Mouse (Mus musculus) heart, embryonic 14.5 days (tissue): ENCODE measurements around the gene Nav1. TPM values are rescaled to one million over a fixed set of nuclear protein-coding genes. Genes with fewer than 3 reads are reported as not detected.

Source experiments
- ATAC-seq: fragments of 200-750 bp; cut with Nextera tagmentation; 2 replicates; pipeline ENCODE4 v1.8.0; 2017; ENCODE audit warnings: low read depth, moderate TSS enrichment; ENCODE audit not compliant: insufficient number of reproducible peaks, insufficient read depth, low FRiP score
- H3K27ac ChIP-seq, 2 experiments: fragments of 200-500 bp in 1 of 2; fragments of 300-500 bp in 1 of 2; sonication (generic) in 1 of 2; replicated peaks in 1 of 2; 2 replicates each; pipeline ENCODE4 v1.5.1; 2012 to 2014; ENCODE audit warnings: low read depth in 2 of 2, low read length in 2 of 2, control low read depth in 1 of 2, mild to moderate bottlenecking in 1 of 2, mixed read lengths in 1 of 2; ENCODE audit not compliant: control insufficient read depth in 1 of 2, insufficient read depth in 1 of 2
- H3K27me3 ChIP-seq: fragments of 300-500 bp; sonication (generic); 2 replicates; pipeline ENCODE4 v1.6.1; 2014; ENCODE audit warnings: mild to moderate bottlenecking, low read length, control low read depth; ENCODE audit not compliant: control insufficient read depth, insufficient read depth
- H3K36me3 ChIP-seq: fragments of 300-500 bp; sonication (generic); 2 replicates; pipeline ENCODE4 v1.6.1; 2014; ENCODE audit warnings: mild to moderate bottlenecking, control low read depth, low read length, mixed read lengths; ENCODE audit not compliant: control insufficient read depth, insufficient read depth
- H3K4me1 ChIP-seq, 2 experiments: fragments of 200-500 bp in 1 of 2; fragments of 300-500 bp in 1 of 2; sonication (generic) in 1 of 2; 2 replicates each; pipeline ENCODE4 v1.6.1; 2012 to 2014; ENCODE audit warnings: low read length in 2 of 2, control low read depth in 1 of 2, mixed read lengths in 1 of 2; ENCODE audit not compliant: control insufficient read depth in 2 of 2, insufficient read depth in 2 of 2
- H3K4me2 ChIP-seq: fragments of 300-500 bp; sonication (generic); 2 replicates; pipeline ENCODE4 v1.6.1; 2014; ENCODE audit warnings: mild to moderate bottlenecking, low read length
- H3K4me3 ChIP-seq, 2 experiments: fragments of 200-500 bp in 1 of 2; fragments of 300-500 bp in 1 of 2; sonication (generic) in 1 of 2; 2 replicates each; pipeline ENCODE4 v1.5.1; 2012 to 2014; ENCODE audit warnings: low read length in 2 of 2, mild to moderate bottlenecking in 2 of 2, control low read depth in 1 of 2, low read depth in 1 of 2, moderate library complexity in 1 of 2; ENCODE audit not compliant: control insufficient read depth in 1 of 2, insufficient read depth in 1 of 2
- H3K9ac ChIP-seq: fragments of 300-500 bp; sonication (generic); 2 replicates; pipeline ENCODE4 v1.6.1; 2014; ENCODE audit warnings: mild to moderate bottlenecking, low read length
- H3K9me3 ChIP-seq: fragments of 300-500 bp; sonication (generic); 2 replicates; pipeline ENCODE4 v1.6.1; 2016; ENCODE audit warnings: low read length, control low read depth; ENCODE audit not compliant: control insufficient read depth
- WGBS: fragments of 180-500 bp; shearing (Covaris S2); extraction: QIAGEN DNeasy Blood & Tissue Kit; methylation state at CpG from one replicate; pipeline ENCODE4 v1.1.7; 2014; 5-methylcytosine and 5-hydroxymethylcytosine counted together
- polyA plus RNA-seq: library from polyadenylated mRNA; unstranded; fragments of >200 nt; fragmentation: Nextera tagmentation; extraction: Ambion mirVana; gene quantifications from 2 replicates; pipeline ENCODE4 v1.2.1, GENCODE M21; 2014

Nav1 gene
- polyA plus RNA-seq, 1 experiment from 2014 or later: 28.0 TPM

- 49% methylated on average over 3 of the region's 3 CpGs for WGBS
- no peak for ATAC-seq
- Histone ChIP-seq H3K27ac (0 out of 4 replicates have a peak overlapping the region, but pooled peaks of 1 of the 2 experiments have one; percentile 6), H3K9me3 (no peaks in the 10 kb centered on the region), H3K9ac (no peak overlapping the region), H3K4me2 (no peak overlapping the region), H3K36me3 (no peaks in the 10 kb centered on the region), H3K27me3 (no peaks in the 10 kb centered on the region), H3K4me3 (no peak overlapping the region), H3K4me1 (peaks cover 17 to 40% of the 10 kb centered on the region in 2 experiments)
Observed at GRCm38 (mm10) chr1:135588973-135589372, 18.1 kb downstream of the Nav1 start.

- H3K4me1 ChIP-seq: peaks cover 31 to 55% of the 10 kb centered on the region in 2 experiments
- H3K9me3 ChIP-seq: no peaks in the 10 kb centered on the region
- no peak overlapping the region for H3K4me3 ChIP-seq
- H3K9ac ChIP-seq: no peak overlapping the region
- H3K4me2 ChIP-seq: no peak overlapping the region
- H3K36me3 ChIP-seq: no peaks in the 10 kb centered on the region
- H3K27ac ChIP-seq: peak overlapping the region; percentile 31 to 53
- H3K27me3 ChIP-seq: no peaks in the 10 kb centered on the region
- ATAC-seq: no peak
Observed at GRCm38 (mm10) chr1:135586903-135587302, 20.2 kb downstream of the Nav1 start.

- under 1% methylated on average over 18 of the region's 19 CpGs for WGBS
- peak overlapping the region; percentile 94 for H3K4me2 ChIP-seq
- H3K27ac ChIP-seq: peak overlapping the region; percentile 66 to 86
- H3K27me3 ChIP-seq: no peaks in the 10 kb centered on the region
- H3K36me3 ChIP-seq: 0 out of 2 replicates have a peak, but pooled peaks cover 5% of the 10 kb centered on the region
- peak overlapping the region; percentile 75 for H3K9ac ChIP-seq
- H3K4me3 ChIP-seq: peak overlapping the region; percentile 50 to 65
- peak; percentile 72 for ATAC-seq
- H3K9me3 ChIP-seq: no peaks in the 10 kb centered on the region
- peaks cover 37 to 61% of the 10 kb centered on the region in 2 experiments for H3K4me1 ChIP-seq
Observed at GRCm38 (mm10) chr1:135585573-135585972, 21.5 kb downstream of the Nav1 start.

- H3K4me2 ChIP-seq: peak overlapping the region; percentile 94
- H3K36me3 ChIP-seq: peaks cover 8% of the 10 kb centered on the region; the same call in 1 of the 2 replicates
- H3K4me1 ChIP-seq: peaks cover 41 to 64% of the 10 kb centered on the region in 2 experiments
- H3K4me3 ChIP-seq: peak overlapping the region; percentile 50 to 65
- peak overlapping the region; percentile 34 to 86 for H3K27ac ChIP-seq
- no peaks in the 10 kb centered on the region for H3K9me3 ChIP-seq
- 3% methylated on average over 72 of the region's 73 CpGs for WGBS
- H3K9ac ChIP-seq: peak overlapping the region; percentile 75
- peak; percentile 62 for ATAC-seq
- H3K27me3 ChIP-seq: no peaks in the 10 kb centered on the region
Observed at GRCm38 (mm10) chr1:135584587-135585541, 22.2 kb downstream of the Nav1 start.

- Histone ChIP-seq H3K9ac (peak overlapping the region; percentile 75), H3K4me2 (peak overlapping the region; percentile 94), H3K27ac (peak overlapping the region; percentile 14 to 60; a peak in 2 of 4 replicates), H3K4me3 (peak overlapping the region; percentile 50 to 65), H3K9me3 (no peaks in the 10 kb centered on the region), H3K27me3 (no peaks in the 10 kb centered on the region), H3K4me1 (peaks cover 46 to 69% of the 10 kb centered on the region in 2 experiments), H3K36me3 (peaks cover 8% of the 10 kb centered on the region; the same call in 1 of the 2 replicates)
- WGBS: 7% methylated on average over 21 of the region's 21 CpGs
- no peak for ATAC-seq
Observed at GRCm38 (mm10) chr1:135583678-135584515, 23.2 kb downstream of the Nav1 start.

GRCm38 (mm10) chr1:135583081-135583677 lies 23.9 kb downstream of the Nav1 start:
- H3K4me2 ChIP-seq: peak overlapping the region; percentile 94
- H3K4me3 ChIP-seq: peak overlapping the region; percentile 50 to 65
- peaks cover 8% of the 10 kb centered on the region; the same call in 1 of the 2 replicates for H3K36me3 ChIP-seq
- 10% methylated on average over 15 of the region's 15 CpGs for WGBS
- H3K27me3 ChIP-seq: no peaks in the 10 kb centered on the region
- peak overlapping the region; percentile 75 for H3K9ac ChIP-seq
- peak overlapping the region in 1 of 2 experiments; percentile 60; a peak in 2 of 4 replicates for H3K27ac ChIP-seq
- ATAC-seq: no peak
- no peaks in the 10 kb centered on the region for H3K9me3 ChIP-seq
- peaks cover 51 to 71% of the 10 kb centered on the region in 2 experiments for H3K4me1 ChIP-seq

- Histone ChIP-seq H3K27me3 (no peaks in the 10 kb centered on the region), H3K4me2 (no peak overlapping the region), H3K9ac (no peak overlapping the region), H3K4me3 (no peak overlapping the region), H3K4me1 (peaks cover 60 to 75% of the 10 kb centered on the region in 2 experiments), H3K27ac (no peak overlapping the region), H3K36me3 (peaks cover 8% of the 10 kb centered on the region; the same call in 1 of the 2 replicates), H3K9me3 (no peaks in the 10 kb centered on the region)
- 62% methylated on average over 8 of the region's 8 CpGs for WGBS
- ATAC-seq: no peak
Observed at GRCm38 (mm10) chr1:135581001-135581400, 26.1 kb downstream of the Nav1 start.
